Mouse (Mus musculus): ENCODE measurements at regions not wholly inside any gene's neighbourhood (a gene's known extent, or its start where the extent isn't known, plus 50 kb on each side); places are given as distances from the start of the nearest gene placed in this dataset.
A peak's percentile ranks its signal among the peaks of the same experiment; 100 is the strongest.
"Not testable (repeated sequence)": the region's sequence is repeated elsewhere in the genome, so short reads cannot be mapped to it uniquely, and the experiment has no call there.

GRCm38 (mm10) chr17:85881636-85882170 is 193.6 kb upstream of the Six2 start:
- no peak for DNase-seq

DNA sequence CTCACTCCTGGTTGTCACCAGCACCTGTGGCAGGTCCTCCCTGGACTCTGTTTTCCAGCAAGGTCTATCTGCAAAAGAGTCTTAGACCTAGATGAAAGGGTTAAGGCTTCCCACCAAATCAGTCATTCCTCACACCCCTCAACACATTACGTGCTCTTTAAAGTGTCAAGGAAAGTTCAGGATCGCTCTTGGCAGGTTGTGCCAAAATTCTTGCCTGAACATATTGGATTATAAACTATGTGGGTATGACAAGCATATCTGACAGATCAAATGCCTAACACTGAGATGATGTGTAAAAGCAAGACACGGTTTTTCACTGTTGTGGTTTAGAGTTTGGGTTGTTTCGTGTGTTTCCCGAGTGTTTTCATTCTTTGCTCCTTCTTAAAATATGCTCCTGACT is 193.0 kb upstream of the Six2 start:
- DNase-seq, result no peak

DNA sequence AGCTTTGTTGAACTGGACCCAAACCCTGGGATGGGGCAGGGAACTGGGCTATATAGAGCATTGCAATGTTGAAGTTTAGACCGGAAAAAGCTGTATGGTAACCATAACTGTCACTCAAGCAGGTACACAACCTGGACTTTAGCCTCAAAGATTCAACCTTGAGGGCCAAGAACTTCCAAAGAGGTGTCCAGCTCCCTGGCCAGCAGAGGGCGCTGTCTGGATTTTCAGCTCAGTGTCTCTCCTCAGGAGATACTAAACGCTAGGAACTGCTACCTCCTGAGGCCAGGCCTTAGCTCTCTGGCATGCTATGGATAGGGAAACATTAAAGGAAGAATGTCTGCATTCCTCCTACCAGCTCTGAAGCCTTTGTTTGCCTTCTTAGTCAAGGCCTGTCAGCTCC is 189.4 kb upstream of the Six2 start:
- peak; percentile 61 to 69 for DNase-seq

DNA sequence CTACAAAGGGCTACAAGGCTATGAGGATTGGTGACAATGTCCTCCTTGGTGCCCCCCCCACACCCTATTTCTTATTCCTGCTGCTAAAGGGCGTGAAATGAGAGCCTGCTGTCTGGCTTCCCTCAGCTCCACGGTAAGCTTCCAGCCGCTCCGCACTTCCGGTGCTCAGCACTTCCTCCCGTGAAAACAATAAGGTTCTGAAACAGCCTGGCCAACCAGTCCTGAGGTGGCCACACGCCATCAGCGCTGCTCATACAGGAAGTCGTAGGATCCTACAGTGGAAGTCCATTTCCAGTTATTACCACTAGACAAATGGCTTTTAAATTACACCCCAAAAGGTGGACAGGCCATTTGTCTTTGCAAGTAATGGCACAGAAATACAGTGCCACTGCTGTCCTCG is 188.8 kb upstream of the Six2 start:
- peak; percentile 57 to 72 for DNase-seq

- DNase-seq, result peak in 1 of 2 experiments; percentile 36
Measured at GRCm38 (mm10) chr17:85873853-85874586, 185.9 kb upstream of the Six2 start.

- no peak for DNase-seq
Measured at GRCm38 (mm10) chr17:85872903-85873413, 184.9 kb upstream of the Six2 start.

DNA sequence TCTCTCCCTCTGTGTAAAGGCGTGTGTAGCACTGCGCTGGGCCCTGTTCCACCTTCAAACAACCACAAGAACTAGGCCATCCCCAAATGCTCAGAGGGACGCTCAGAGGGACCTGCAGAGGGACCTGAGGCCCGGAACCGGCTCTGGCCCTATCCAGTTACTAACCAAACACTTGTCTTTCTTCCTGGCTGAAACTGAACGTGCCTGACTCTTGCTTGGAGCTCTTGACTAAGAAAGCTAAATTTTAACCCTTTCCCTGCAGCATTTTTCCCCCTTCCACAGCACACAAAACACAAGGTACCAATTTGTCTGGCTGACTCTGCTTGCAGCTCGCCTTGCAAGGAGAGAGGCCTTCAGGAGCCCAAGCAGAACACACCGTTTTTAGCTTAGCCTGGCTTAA is 182.3 kb upstream of the Six2 start:
- no peak for DNase-seq

GRCm38 (mm10) chr17:85869179-85869578 is 181.1 kb upstream of the Six2 start:
- no peak for DNase-seq

DNA sequence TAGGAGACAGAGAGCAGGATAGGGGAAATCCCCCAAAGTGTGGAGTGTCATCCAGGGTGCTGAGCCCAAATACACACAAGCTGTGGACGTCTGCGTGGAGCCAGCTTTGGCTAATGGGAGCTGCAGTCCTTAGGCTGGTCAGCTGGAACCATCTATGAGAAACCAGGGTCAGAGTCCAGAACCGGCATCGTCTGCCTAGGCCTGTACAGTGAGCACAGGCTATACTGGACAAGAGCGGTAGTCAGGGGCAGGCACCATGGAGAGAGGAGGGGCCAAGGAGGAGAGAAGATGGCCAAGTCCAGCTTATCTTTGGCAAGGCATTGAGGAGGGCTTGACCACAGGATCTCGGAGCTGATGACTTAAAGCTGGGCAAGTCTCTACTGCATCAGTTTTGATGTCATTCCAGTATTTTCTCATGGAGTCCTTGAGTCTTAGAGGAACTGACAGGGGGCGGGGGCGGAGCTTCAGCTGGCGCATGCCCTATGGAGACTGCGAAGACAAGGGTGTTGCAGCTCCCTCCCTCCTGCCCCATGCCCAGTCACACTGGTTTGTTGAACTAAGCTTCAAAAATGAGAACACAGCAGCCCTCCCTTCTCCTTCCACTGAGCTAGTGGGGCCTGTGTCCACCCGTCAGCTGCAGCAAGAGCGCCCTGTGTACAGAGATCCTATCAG is 180.0 kb upstream of the Six2 start:
- DNase-seq, result peak; percentile 64 to 70

GRCm38 (mm10) chr17:85866581-85866980 is 178.5 kb upstream of the Six2 start:
- no peak for DNase-seq

- DNase-seq, result no peak
Measured at GRCm38 (mm10) chr17:85865940-85866339, 177.9 kb upstream of the Six2 start.

DNA sequence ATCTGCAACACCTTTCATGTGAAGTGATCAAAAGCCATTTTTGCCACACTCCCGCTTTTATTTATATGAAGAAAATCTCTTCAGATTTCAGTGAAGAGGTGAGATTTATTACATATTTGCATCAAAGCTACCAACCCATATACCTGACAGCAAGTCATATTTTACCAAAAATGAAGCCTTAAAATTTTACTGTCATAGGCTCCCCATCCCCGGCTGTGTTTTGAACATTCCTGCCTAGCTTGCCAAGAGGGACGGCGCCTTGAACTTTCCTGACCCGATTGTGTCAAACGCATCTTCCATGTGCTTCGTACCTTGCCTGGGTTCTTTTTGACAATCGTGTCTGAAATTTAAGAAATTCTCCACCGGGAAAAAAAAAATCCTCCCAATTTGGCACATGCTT is 173.3 kb upstream of the Six2 start:
- no peak for DNase-seq

GRCm38 (mm10) chr17:85860797-85861196 is 172.7 kb upstream of the Six2 start:
- no peak for DNase-seq

GRCm38 (mm10) chr17:85859926-85860707 is 172.0 kb upstream of the Six2 start:
- DNase-seq, result no peak

GRCm38 (mm10) chr17:85858516-85858915 is 170.4 kb upstream of the Six2 start:
- DNase-seq, result no peak

DNA sequence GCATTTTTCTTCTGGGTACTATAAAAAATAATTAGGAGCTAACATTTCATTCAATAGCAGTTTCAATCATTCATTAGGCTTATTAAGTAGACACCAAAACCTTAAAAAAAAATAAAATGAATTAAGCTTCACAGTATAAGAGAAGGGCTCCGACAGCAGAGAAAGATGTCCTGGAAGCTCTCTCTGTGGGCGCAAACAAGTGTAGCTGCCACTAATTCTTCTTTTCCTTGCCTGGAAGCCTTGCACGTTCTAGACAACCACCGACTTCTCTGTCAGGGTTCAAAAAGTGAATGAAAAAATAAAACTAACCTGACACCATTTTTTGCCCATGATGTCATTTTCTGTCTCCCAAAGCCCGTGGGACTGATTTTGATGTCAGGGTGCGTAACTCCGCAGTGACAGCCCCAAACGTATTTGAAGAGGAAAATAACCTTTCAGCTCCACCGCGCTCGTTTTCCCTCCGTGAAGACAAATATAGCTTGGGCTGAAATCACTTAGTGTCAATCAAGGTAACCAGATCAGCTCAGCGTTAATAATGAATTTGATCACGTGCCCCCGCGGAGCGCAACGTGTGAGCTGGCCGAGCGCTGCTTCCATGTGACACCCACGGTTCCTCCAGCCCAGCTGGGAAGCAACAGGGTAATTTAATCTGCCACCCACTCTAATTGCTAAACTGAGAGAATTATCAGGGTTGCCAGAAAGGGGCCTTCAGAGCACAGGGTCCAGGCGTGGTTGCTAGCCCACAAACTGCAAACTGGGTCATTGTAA is 169.8 kb upstream of the Six2 start:
- peak in 1 of 2 experiments; percentile 31 for DNase-seq

DNA sequence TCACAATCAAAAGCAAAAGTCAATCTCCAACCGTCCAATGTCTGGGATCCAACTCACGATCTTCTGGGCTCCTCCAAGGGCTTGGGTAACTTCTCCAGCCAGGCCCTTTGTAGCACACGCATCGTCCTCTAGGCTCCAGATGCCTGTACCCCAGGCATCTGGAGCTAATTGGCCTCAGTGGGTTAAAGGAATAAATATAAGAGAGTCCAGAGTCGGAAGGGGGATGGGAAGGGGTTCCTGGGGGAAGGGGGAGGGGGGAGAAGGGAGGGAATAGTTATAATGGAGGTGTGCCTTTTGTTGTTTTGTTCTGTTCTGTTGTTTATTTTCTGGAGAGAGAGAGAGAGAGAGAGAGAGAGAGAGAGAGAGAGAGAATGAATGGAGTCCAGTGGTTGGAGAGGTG is 168.8 kb upstream of the Six2 start:
- DNase-seq, result not testable (repeated sequence)

DNA sequence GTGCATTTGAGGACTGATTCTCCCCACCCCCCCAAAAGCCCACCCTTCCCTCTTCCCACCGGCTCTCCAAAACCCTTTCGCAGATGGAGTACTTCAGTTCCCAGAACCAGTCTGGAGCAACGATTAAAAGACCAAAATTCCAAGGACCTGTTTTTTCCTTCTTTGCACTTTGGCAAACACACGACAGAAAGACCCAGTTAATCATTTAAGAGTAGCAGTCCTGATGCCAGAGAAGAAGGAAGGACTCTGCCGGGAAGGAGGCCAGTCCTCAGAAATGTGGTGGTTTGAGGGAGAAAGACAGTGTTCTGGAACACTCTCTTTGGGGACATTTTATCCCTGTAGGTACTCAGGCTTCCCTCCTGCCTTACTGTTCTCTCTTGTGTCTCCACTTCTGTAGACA is 165.1 kb upstream of the Six2 start:
- peak in 1 of 2 experiments; percentile 15 for DNase-seq

DNA sequence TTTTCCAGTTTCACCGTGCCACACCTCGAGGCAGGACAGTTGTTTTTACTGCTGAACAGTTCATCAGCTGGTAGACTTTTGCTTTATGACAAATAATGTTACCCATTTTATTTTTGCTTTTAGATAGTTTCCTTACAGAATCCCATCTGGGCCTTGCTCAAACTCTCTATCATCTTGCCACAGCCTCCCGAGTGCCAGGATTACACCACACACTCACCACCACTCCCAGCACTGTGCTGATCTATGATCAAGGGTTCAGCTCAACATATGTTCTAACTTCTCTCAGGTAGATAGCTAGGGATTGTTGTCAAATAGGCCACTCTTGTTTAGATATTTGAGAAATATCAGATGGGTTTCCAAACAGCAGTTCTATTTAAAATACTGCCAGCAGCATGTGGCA is 160.5 kb upstream of the Six2 start:
- DNase-seq, result no peak

GRCm38 (mm10) chr17:85847756-85848155 is 159.7 kb upstream of the Six2 start:
- DNase-seq, result no peak

GRCm38 (mm10) chr17:85845059-85845458 is 157.0 kb upstream of the Six2 start:
- no peak for DNase-seq

- DNase-seq, result no peak
Measured at GRCm38 (mm10) chr17:85844486-85844885, 156.4 kb upstream of the Six2 start.

Measured in kidney, postnatal 4 days (tissue).